ENCODE assay signal across 13 mouse cellular contexts in genomic region chr1:181286146-181286545, GRCm38 (mm10).
DNase-seq lines count a peak whose midpoint lies in the region; ATAC-seq lines count a peak whose summit lies in the region.
"Had no signal": no experiment of that assay in that cellular context is flagged by ENCODE, and none has a peak within 500 bp of the region (broad histone marks: within the 10 kb centered on the region; RNA-seq: fewer than 3 reads in every experiment).

No protein-coding gene starts in this region.

- no peak overlapping the region; the same call in 1 of the 2 replicates for H3K27ac ChIP-seq in liver, embryonic 13.5 days
- H3K27ac ChIP-seq: forebrain, embryonic 10.5 days; hindbrain, postnatal 0 days; lung, embryonic 15.5 days; neural tube, embryonic 12.5 days had no signal

- 77% methylated on average over 5 of the region's 5 CpGs for WGBS in liver, embryonic 13.5 days (ENCODE audit: insufficient replicate concordance)
- 42% methylated on average over 5 of the region's 5 CpGs for WGBS in large intestine, adult 2 months

- H3K27me3 ChIP-seq in liver, embryonic 13.5 days = peaks cover 6% of the 10 kb centered on the region
- H3K27me3 ChIP-seq: lung, embryonic 15.5 days; neural tube, embryonic 12.5 days had no signal

- no peaks in the 10 kb centered on the region for H3K9me3 ChIP-seq in liver, embryonic 13.5 days (replicated peaks)
- H3K9me3 ChIP-seq: forebrain, embryonic 10.5 days; lung, embryonic 15.5 days; neural tube, embryonic 12.5 days had no signal

- no peak for DNase-seq in liver, embryonic 13.5 days
- DNase-seq in liver = no peak
- peak; percentile 59 for DNase-seq in kidney, adult 18-20 months
- peak; percentile 75 for DNase-seq in large intestine, adult 2 months (ENCODE audit: low read depth, low spot score)
- peak; percentile 73 for DNase-seq in yolk sac, embryonic 10.5 days (ENCODE audit: low spot score)
- no peak for DNase-seq in thymus, postnatal 14 days
- DNase-seq in thymus, postnatal 4 days = no peak
- DNase-seq: adrenal gland, postnatal 14 days; heart, adult 18-20 months had no signal

- H3K36me3 ChIP-seq in liver, embryonic 13.5 days = no peaks in the 10 kb centered on the region
- H3K36me3 ChIP-seq: forebrain, embryonic 10.5 days; lung, embryonic 15.5 days; neural tube, embryonic 12.5 days had no signal

- peak; percentile 30; the same call in 1 of the 2 replicates for ATAC-seq in liver, embryonic 13.5 days (ENCODE audit: low read depth)
- ATAC-seq: hindbrain, postnatal 0 days had no signal

- H3K4me1 ChIP-seq in liver, embryonic 13.5 days (replicated peaks) = peaks cover 9% of the 10 kb centered on the region; the same call in 1 of the 2 replicates
- H3K4me1 ChIP-seq: neural tube, embryonic 12.5 days had no signal

- no peak overlapping the region for H3K4me2 ChIP-seq in liver, embryonic 13.5 days
- H3K4me2 ChIP-seq: lung, embryonic 15.5 days; neural tube, embryonic 12.5 days had no signal

- no peak overlapping the region for H3K9ac ChIP-seq in liver, embryonic 13.5 days
- H3K9ac ChIP-seq: lung, embryonic 15.5 days; neural tube, embryonic 12.5 days had no signal

- H3K4me3 ChIP-seq in liver, embryonic 13.5 days (replicated peaks) = no peak overlapping the region
- H3K4me3 ChIP-seq: forebrain, embryonic 10.5 days; lung, embryonic 15.5 days; neural tube, embryonic 12.5 days had no signal

Comparison
In these comparisons a context has a peak if more than half of its experiments do, and no peak if none do; other contexts are left out.
1. DNase-seq: peak in kidney, adult 18-20 months (single experiment), large intestine, adult 2 months (single experiment) and yolk sac, embryonic 10.5 days (single experiment); none in liver, embryonic 13.5 days (single experiment), liver (single experiment), thymus, postnatal 14 days (single experiment) and thymus, postnatal 4 days (single experiment).